Mouse (Mus musculus): Measurements from ENCODE around the gene Adh7. TPM values are rescaled to one million over a fixed set of nuclear protein-coding genes. Genes with fewer than 3 reads are reported as not detected.

The Adh7 gene
- total RNA-seq, 2 experiments from 2014 or later = 0.10 to 0.11 TPM

DNA sequence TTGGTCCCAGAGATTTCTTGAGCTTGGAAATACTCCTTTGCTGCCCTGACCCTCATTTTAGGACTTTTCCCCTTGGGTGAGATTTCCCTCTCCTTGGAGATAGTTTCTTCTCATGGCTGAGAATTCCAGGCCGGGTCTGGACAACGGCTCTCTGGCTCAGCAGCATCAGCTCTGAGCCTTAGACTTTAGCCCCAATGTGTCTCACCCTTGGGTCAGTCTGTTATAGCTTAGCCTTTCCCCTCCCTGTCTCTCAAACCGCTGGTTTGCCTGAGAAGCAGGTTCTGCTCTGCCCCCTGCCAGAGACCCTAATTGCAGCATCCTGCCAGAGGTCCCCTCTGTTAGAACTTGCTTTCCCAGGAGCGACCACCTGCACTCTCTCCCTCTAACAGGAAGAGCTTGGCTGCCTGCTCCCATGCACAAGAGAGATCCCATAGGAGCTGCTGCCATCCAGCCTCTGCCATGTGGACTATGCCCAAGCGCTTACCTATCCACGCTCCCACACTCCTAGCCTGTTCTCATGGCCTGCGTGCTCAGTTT is 26.8 kb downstream of the Adh7 start:
- DNase-seq (ENCODE audit: low spot score in 2 of 2) = no peak
- intact Hi-C loops (cut with DNase I) = no loop called here

- no peak for DNase-seq (ENCODE audit: low spot score in 2 of 2)
- intact Hi-C loops (cut with DNase I) = no loop called here
Measured at GRCm38 (mm10) chr3:138246511-138247020, 29.0 kb downstream of the Adh7 start.

GRCm38 (mm10) chr3:138247241-138247640 is 29.7 kb downstream of the Adh7 start:
- no peak for DNase-seq (ENCODE audit: low spot score in 2 of 2)
- intact Hi-C loops (cut with DNase I) = no loop called here

GRCm38 (mm10) chr3:138248011-138248410 is 30.5 kb downstream of the Adh7 start:
- DNase-seq (ENCODE audit: low spot score in 2 of 2) = no peak
- intact Hi-C loops (cut with DNase I) = no loop called here

DNA sequence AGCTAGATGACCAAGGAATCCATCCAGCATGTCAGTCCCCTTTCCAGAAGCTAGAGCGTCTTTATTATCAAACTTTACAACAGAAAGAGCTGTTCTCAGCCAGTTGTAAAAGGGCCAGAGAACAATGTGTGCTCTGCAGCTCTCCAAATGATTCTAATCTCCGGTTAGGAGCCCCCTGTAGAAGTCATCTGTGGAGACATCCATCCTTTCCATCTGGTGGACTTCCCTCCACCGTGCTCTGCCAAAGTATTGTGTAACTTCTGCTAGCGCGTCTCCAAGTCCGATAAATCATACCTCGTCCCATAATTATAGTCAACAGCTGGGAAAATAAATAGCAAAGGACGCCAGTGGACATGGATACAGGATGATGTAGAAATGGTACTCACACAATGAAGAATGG is 31.2 kb downstream of the Adh7 start:
- DNase-seq (ENCODE audit: low spot score in 2 of 2) = no peak
- intact Hi-C loops (cut with DNase I) = no loop called here

- intact Hi-C loops (cut with DNase I) = no loop called here
- no peak for DNase-seq (ENCODE audit: low spot score in 2 of 2)
Measured at GRCm38 (mm10) chr3:138251156-138251555, 33.6 kb downstream of the Adh7 start.

DNA sequence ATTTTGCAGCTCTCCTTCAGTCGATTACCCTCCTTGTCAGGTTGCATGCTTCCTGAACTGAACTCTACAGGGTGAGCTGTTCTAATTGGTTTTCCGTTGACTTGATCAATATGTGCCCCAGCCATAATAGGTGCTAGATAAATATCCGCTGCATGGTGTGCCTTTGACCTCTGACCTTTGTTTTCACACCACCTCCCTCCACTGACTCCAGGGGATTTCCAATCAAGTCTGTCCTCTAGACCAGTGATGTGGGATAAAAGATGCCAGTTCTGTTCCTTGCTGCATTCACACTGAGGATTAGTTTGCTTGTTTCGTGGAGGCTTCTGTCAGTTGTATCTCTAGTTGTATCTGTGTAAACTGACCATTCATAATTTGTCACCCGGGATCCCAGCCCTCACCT is 36.6 kb downstream of the Adh7 start:
- DNase-seq (ENCODE audit: low spot score in 2 of 2) = no peak
- intact Hi-C loops (cut with DNase I) = no loop called here

DNA sequence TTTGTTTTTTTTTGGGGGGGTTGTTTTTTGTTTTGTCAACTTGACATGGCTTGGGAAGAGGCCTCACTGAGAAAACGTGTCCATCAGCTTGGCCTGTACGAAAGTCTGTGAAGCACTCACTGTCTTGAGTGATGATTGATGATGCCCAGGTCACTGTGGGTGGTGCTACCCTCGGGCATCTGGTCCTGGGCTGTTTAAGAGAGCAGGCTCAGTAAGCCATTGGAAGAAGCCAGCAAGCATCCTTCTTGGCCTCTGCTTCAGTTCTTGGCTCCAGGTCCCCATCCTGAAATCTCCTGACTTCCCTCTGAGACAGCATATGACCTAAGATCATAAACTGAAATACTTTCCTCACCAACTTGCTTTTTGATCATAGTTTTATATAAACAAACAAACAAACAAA is 37.8 kb downstream of the Adh7 start:
- no peak for DNase-seq (ENCODE audit: low spot score in 2 of 2)
- intact Hi-C loops (cut with DNase I) = no loop called here

DNA sequence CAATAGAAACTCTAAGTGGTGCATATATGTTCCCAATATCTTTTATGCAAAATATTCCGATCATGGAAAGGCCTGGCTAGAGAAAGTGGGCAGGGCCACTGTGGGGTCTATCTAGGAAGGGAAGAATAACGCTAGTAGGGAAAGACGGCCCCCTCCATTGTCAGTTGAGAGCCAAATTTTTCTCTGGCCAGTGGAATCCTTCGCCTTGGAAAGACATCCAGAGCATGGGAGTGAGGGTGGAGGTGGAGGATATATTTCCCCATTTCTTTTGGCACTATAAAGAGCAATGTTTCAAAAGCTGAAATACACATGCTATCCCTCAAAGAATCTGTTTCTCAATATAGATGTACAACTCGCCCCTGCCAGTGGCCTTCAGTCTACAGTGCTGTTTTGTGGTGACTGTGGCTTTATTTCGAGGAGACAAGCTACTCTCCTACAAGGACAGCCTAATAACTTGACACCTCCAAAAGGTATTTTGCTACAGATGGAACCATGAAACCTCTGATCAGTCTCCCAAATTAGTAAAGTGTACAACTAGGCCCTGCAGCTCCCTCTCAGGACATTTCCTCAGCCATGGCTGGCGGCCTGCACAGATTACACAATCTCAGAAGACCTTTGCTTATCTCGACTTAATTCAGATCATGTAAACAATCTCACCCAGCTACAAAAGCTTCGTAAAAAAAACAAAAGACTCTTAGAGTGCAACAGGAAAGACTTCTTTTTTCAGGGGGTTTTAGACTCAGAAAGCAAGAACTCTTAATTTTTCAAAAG is 38.4 kb downstream of the Adh7 start:
- no peak for DNase-seq (ENCODE audit: low spot score in 2 of 2)

GRCm38 (mm10) chr3:138260721-138261669 is 43.4 kb downstream of the Adh7 start, which contains the start of gene Adh1:
TSS of gene Adh1 (plus strand) at chr3:138260991.
- intact Hi-C loops (cut with DNase I) = no loop called here
- DNase-seq (ENCODE audit: low spot score in 2 of 2) = no peak

More for the DNA sequence above, 38.4 kb downstream of the Adh7 start:
- intact Hi-C loops (cut with DNase I) = no loop called here

DNA sequence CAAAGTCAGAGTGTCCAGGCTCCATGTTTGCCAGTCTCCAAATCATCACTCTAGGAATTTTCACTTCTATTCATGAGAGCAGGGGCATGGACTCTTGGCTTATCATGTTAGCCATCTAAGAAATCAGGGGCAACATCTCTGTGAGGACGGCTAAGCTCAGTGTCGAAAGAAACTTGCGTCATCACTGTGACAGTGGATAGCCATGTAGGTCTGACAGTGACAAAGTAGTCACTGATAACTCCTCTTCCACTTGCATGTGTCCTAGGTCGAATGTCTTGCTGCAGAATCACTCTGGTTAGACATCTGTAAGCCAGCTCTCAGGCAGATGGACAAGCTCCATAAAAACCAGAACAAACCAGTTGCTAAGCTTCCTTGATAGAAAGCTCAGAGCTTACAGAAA is 45.0 kb downstream of the Adh7 start:
- intact Hi-C loops (cut with DNase I) = no loop called here

GRCm38 (mm10) chr3:138263154-138263930 is 45.8 kb downstream of the Adh7 start:
- DNase-seq (ENCODE audit: low spot score in 2 of 2) = no peak
- intact Hi-C loops (cut with DNase I) = no loop called here

More for the DNA sequence above, 45.0 kb downstream of the Adh7 start:
- DNase-seq (ENCODE audit: low spot score in 2 of 2) = no peak

DNA sequence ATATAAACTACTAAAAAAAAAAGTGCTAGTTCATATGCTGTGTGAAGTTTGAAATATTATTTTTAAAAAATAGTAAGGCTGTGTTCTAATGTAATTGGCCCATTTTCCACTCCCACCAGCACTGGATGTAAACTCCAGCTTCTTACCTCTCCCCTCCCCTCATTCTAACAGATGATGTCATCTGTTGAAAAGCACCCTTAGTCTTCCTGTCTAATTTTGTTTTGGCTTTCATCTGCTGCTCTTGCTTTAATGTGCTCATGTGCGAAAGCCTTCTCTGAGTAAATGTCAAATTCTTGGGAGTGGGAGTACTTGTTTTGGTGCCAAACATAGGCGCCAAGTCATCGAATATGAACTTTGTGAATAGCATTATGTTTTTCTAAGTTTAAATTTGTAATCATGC is 47.1 kb downstream of the Adh7 start:
- DNase-seq (ENCODE audit: low spot score in 2 of 2) = no peak
- intact Hi-C loops (cut with DNase I) = no loop called here

GRCm38 (mm10) chr3:138270507-138270906 is 52.9 kb downstream of the Adh7 start:
- intact Hi-C loops (cut with DNase I) = no loop called here
- no peak for DNase-seq (ENCODE audit: low spot score in 2 of 2)

DNA sequence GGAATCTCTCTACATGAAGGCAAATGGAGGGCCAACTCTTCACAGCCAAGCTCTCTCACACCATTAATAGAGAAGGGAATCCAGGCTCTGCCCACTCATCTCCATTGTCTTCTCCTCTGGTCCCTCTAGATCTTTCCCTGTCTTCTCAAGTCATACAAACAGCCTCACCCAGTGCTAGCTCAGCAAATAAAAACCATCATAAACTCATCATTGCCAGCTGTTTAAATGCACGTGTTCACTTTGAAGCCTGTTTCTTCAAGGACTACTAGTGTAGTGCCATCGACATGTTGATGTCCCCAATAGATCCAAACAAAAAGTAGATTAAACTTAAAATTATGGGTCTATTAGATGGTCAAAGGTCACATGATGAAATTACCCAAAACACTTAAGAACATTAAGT is 53.7 kb downstream of the Adh7 start:
- no peak for DNase-seq (ENCODE audit: low spot score in 2 of 2)
- intact Hi-C loops (cut with DNase I) = no loop called here

DNA sequence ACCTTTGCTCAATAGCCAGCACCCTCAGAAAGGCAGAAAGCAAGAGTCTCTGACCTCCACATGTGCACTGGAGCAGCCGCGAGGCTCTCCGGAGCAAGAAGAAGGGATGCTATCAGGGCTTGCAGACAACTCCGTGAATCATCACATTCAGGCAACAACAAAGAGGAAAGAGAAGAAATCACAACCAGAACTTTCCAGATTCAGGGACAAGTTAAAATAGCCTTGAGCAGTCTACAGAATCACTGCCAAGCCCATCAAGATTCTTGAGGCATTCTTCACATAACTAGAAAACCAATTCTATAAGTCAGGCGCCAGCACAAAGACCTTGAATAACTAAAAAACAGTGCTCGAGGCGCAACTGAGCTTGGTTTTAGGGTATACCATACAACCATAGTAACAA is 55.5 kb downstream of the Adh7 start:
- DNase-seq (ENCODE audit: low spot score in 2 of 2) = no peak
- intact Hi-C loops (cut with DNase I) = no loop called here

GRCm38 (mm10) chr3:138275100-138275499 is 57.5 kb downstream of the Adh7 start:
- DNase-seq (ENCODE audit: low spot score in 2 of 2) = no peak
- intact Hi-C loops (cut with DNase I) = no loop called here

DNA sequence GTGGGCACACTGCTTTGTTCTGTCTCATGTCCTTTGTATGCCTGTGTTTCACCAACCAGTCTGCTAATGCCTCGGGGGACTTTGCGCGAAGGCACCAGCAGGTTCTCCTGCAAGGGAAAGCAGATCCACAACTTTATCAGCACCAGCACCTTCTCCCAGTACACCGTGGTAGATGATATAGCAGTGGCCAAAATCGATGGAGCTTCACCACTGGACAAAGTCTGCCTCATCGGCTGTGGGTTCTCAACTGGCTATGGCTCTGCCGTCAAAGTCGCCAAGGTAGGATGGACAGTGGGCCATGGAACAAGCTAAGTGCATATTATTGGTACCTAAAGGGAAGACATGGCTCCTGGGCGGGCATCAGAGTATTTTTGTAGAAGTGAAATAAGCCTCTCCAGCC is 65.0 kb downstream of the Adh7 start:
- intact Hi-C loops (cut with DNase I) = no loop called here
- no peak for DNase-seq (ENCODE audit: low spot score in 2 of 2)

Data from left cerebral cortex, postnatal 36 days (tissue).